Mouse (Mus musculus): ENCODE measurements around the gene Atg10. TPM values are rescaled to one million over a fixed set of nuclear protein-coding genes. Genes with fewer than 3 reads are reported as not detected.

Atg10 gene
- polyA plus RNA-seq, 1 experiment from 2014 or later: 14.7 TPM

- Histone ChIP-seq H3K9me3 (ENCODE audit: control insufficient read depth, low read length) (no peaks in the 10 kb centered on the region), H3K4me3 (ENCODE audit: low read length) (no peak overlapping the region), H3K27me3 (ENCODE audit: control insufficient read depth, insufficient read depth, low read depth, low read length) (no peaks in the 10 kb centered on the region), H3K27ac (ENCODE audit: low read length) (no peak overlapping the region), H3K36me3 (ENCODE audit: control insufficient read depth, insufficient read depth, low read length) (no peaks in the 10 kb centered on the region), H3K4me2 (ENCODE audit: low read depth, low read length) (no peak overlapping the region), H3K4me1 (replicated peaks; ENCODE audit: control insufficient read depth, insufficient read depth, low read length) (no peaks in the 10 kb centered on the region), H3K9ac (ENCODE audit: low read length) (no peak overlapping the region)
- no peak for ATAC-seq (ENCODE audit: low read depth)
- WGBS: 87% methylated on average over 9 of the region's 9 CpGs
These were observed 116.3 kb downstream of the Atg10 start for GRCm38 (mm10) chr13:91107308-91107946.

- WGBS: 78% methylated on average over 3 of the region's 3 CpGs
- Histone ChIP-seq H3K4me2 (ENCODE audit: low read depth, low read length) (no peak overlapping the region), H3K27me3 (ENCODE audit: control insufficient read depth, insufficient read depth, low read depth, low read length) (no peaks in the 10 kb centered on the region), H3K4me1 (replicated peaks; ENCODE audit: control insufficient read depth, insufficient read depth, low read length) (no peaks in the 10 kb centered on the region), H3K27ac (ENCODE audit: low read length) (no peak overlapping the region), H3K9ac (ENCODE audit: low read length) (no peak overlapping the region), H3K4me3 (ENCODE audit: low read length) (no peak overlapping the region), H3K9me3 (ENCODE audit: control insufficient read depth, low read length) (no peaks in the 10 kb centered on the region), H3K36me3 (ENCODE audit: control insufficient read depth, insufficient read depth, low read length) (no peaks in the 10 kb centered on the region)
- no peak for ATAC-seq (ENCODE audit: low read depth)
These were observed 121.5 kb downstream of the Atg10 start for GRCm38 (mm10) chr13:91102238-91102637.

- Histone ChIP-seq H3K4me2 (ENCODE audit: low read depth, low read length) (no peak overlapping the region), H3K36me3 (ENCODE audit: control insufficient read depth, insufficient read depth, low read length) (no peaks in the 10 kb centered on the region), H3K9me3 (ENCODE audit: control insufficient read depth, low read length) (no peaks in the 10 kb centered on the region), H3K4me3 (ENCODE audit: low read length) (no peak overlapping the region), H3K27ac (ENCODE audit: low read length) (no peak overlapping the region), H3K27me3 (ENCODE audit: control insufficient read depth, insufficient read depth, low read depth, low read length) (no peaks in the 10 kb centered on the region), H3K9ac (ENCODE audit: low read length) (no peak overlapping the region), H3K4me1 (replicated peaks; ENCODE audit: control insufficient read depth, insufficient read depth, low read length) (no peaks in the 10 kb centered on the region)
- 67% methylated on average over 5 of the region's 5 CpGs for WGBS
- no peak for ATAC-seq (ENCODE audit: low read depth)
These were observed 123.4 kb downstream of the Atg10 start for GRCm38 (mm10) chr13:91100417-91100816.

GRCm38 (mm10) chr13:91094851-91095250, 128.9 kb downstream of the Atg10 start:
- H3K9me3 ChIP-seq (ENCODE audit: control insufficient read depth, low read length): no peaks in the 10 kb centered on the region
- H3K36me3 ChIP-seq (ENCODE audit: control insufficient read depth, insufficient read depth, low read length): no peaks in the 10 kb centered on the region
- WGBS: 81% methylated on average over 4 of the region's 4 CpGs
- H3K27ac ChIP-seq (ENCODE audit: low read length): no peak overlapping the region
- H3K27me3 ChIP-seq (ENCODE audit: control insufficient read depth, insufficient read depth, low read depth, low read length): no peaks in the 10 kb centered on the region
- ATAC-seq (ENCODE audit: low read depth): no peak
- H3K9ac ChIP-seq (ENCODE audit: low read length): no peak overlapping the region
- no peak overlapping the region for H3K4me2 ChIP-seq (ENCODE audit: low read depth, low read length)
- no peak overlapping the region for H3K4me3 ChIP-seq (ENCODE audit: low read length)
- peaks cover 7% of the 10 kb centered on the region for H3K4me1 ChIP-seq (replicated peaks; ENCODE audit: control insufficient read depth, insufficient read depth, low read length)

GRCm38 (mm10) chr13:91094196-91094595, 129.6 kb downstream of the Atg10 start:
- no peak overlapping the region for H3K4me2 ChIP-seq (ENCODE audit: low read depth, low read length)
- no peak overlapping the region for H3K9ac ChIP-seq (ENCODE audit: low read length)
- H3K27ac ChIP-seq (ENCODE audit: low read length): peak overlapping the region; percentile 34
- no peak overlapping the region for H3K4me3 ChIP-seq (ENCODE audit: low read length)
- 29% methylated on average over 7 of the region's 7 CpGs for WGBS
- ATAC-seq (ENCODE audit: low read depth): peak; percentile 70
- no peaks in the 10 kb centered on the region for H3K36me3 ChIP-seq (ENCODE audit: control insufficient read depth, insufficient read depth, low read length)
- no peaks in the 10 kb centered on the region for H3K9me3 ChIP-seq (ENCODE audit: control insufficient read depth, low read length)
- no peaks in the 10 kb centered on the region for H3K27me3 ChIP-seq (ENCODE audit: control insufficient read depth, insufficient read depth, low read depth, low read length)
- H3K4me1 ChIP-seq (replicated peaks; ENCODE audit: control insufficient read depth, insufficient read depth, low read length): peaks cover 7% of the 10 kb centered on the region

GRCm38 (mm10) chr13:91093610-91094009, 130.2 kb downstream of the Atg10 start:
- Histone ChIP-seq H3K4me3 (ENCODE audit: low read length) (no peak overlapping the region), H3K36me3 (ENCODE audit: control insufficient read depth, insufficient read depth, low read length) (no peaks in the 10 kb centered on the region), H3K27me3 (ENCODE audit: control insufficient read depth, insufficient read depth, low read depth, low read length) (no peaks in the 10 kb centered on the region), H3K27ac (ENCODE audit: low read length) (peak overlapping the region; percentile 34), H3K9ac (ENCODE audit: low read length) (no peak overlapping the region), H3K4me1 (replicated peaks; ENCODE audit: control insufficient read depth, insufficient read depth, low read length) (peaks cover 7% of the 10 kb centered on the region), H3K9me3 (ENCODE audit: control insufficient read depth, low read length) (no peaks in the 10 kb centered on the region), H3K4me2 (ENCODE audit: low read depth, low read length) (0 out of 2 replicates have a peak overlapping the region, but pooled peaks have one; percentile 3)
- peak; percentile 79 for ATAC-seq (ENCODE audit: low read depth)
- WGBS: 11% methylated on average over 1 of the region's 1 CpGs

GRCm38 (mm10) chr13:91093162-91093561, 130.6 kb downstream of the Atg10 start:
- no peak overlapping the region for H3K4me2 ChIP-seq (ENCODE audit: low read depth, low read length)
- 23% methylated on average over 6 of the region's 6 CpGs for WGBS
- H3K4me1 ChIP-seq (replicated peaks; ENCODE audit: control insufficient read depth, insufficient read depth, low read length): peaks cover 7% of the 10 kb centered on the region
- H3K9me3 ChIP-seq (ENCODE audit: control insufficient read depth, low read length): no peaks in the 10 kb centered on the region
- peak overlapping the region; percentile 59; the same call in 1 of the 2 replicates for H3K27ac ChIP-seq (ENCODE audit: low read length)
- H3K4me3 ChIP-seq (ENCODE audit: low read length): no peak overlapping the region
- H3K36me3 ChIP-seq (ENCODE audit: control insufficient read depth, insufficient read depth, low read length): no peaks in the 10 kb centered on the region
- H3K27me3 ChIP-seq (ENCODE audit: control insufficient read depth, insufficient read depth, low read depth, low read length): no peaks in the 10 kb centered on the region
- peak; percentile 79 for ATAC-seq (ENCODE audit: low read depth)
- no peak overlapping the region for H3K9ac ChIP-seq (ENCODE audit: low read length)

- Histone ChIP-seq H3K36me3 (ENCODE audit: control insufficient read depth, insufficient read depth, low read length) (no peaks in the 10 kb centered on the region), H3K4me2 (ENCODE audit: low read depth, low read length) (no peak overlapping the region), H3K27me3 (ENCODE audit: control insufficient read depth, insufficient read depth, low read depth, low read length) (no peaks in the 10 kb centered on the region), H3K4me1 (replicated peaks; ENCODE audit: control insufficient read depth, insufficient read depth, low read length) (peaks cover 7% of the 10 kb centered on the region), H3K9ac (ENCODE audit: low read length) (no peak overlapping the region), H3K9me3 (ENCODE audit: control insufficient read depth, low read length) (no peaks in the 10 kb centered on the region), H3K4me3 (ENCODE audit: low read length) (no peak overlapping the region), H3K27ac (ENCODE audit: low read length) (no peak overlapping the region)
- WGBS: 53% methylated on average over 2 of the region's 2 CpGs
- ATAC-seq (ENCODE audit: low read depth): no peak
These were observed 132.0 kb downstream of the Atg10 start for GRCm38 (mm10) chr13:91091731-91092190.

GRCm38 (mm10) chr13:91090861-91091730, 132.7 kb downstream of the Atg10 start:
- Histone ChIP-seq H3K36me3 (ENCODE audit: control insufficient read depth, insufficient read depth, low read length) (no peaks in the 10 kb centered on the region), H3K27ac (ENCODE audit: low read length) (no peak overlapping the region), H3K4me1 (replicated peaks; ENCODE audit: control insufficient read depth, insufficient read depth, low read length) (peaks cover 7% of the 10 kb centered on the region), H3K4me3 (ENCODE audit: low read length) (no peak overlapping the region), H3K9ac (ENCODE audit: low read length) (no peak overlapping the region), H3K27me3 (ENCODE audit: control insufficient read depth, insufficient read depth, low read depth, low read length) (no peaks in the 10 kb centered on the region), H3K4me2 (ENCODE audit: low read depth, low read length) (no peak overlapping the region), H3K9me3 (ENCODE audit: control insufficient read depth, low read length) (no peaks in the 10 kb centered on the region)
- 30% methylated on average over 4 of the region's 4 CpGs for WGBS
- no peak for ATAC-seq (ENCODE audit: low read depth)
